Mouse (Mus musculus) E14TG2a.4 (cell line): ENCODE data around the gene Stmnd1.

ENCODE experiments used
- CTCF ChIP-seq: conservative IDR thresholded peaks from 2 replicates; pipeline ENCODE4 v1.5.1; 2014; ENCODE audit warnings: low read length
- NANOG ChIP-seq: IDR thresholded peaks from 2 replicates; pipeline ENCODE4 v1.6.1; 2014; ENCODE audit warnings: borderline replicate concordance, low read length, mixed read lengths

DNA sequence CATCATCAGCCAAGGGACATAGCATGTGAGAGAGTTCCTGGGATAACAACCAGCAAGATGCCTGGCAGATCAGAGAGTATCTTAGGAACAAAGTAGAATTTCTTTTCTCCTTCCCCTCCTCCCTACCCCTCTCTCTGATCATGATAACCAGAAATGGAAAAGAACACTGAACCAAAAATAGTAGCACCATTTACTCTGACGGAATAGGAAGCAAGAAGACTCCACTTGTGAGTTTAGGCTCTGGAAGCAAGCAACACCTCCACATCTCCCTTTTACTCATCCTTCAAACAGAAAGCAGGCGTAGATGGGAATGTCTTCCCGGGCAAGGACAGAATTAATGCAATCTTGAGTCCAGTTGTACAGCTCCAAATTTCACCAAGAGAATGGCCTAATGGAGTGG, 19.8 kb upstream of the Stmnd1 start:
- no peak for TF ChIP-seq CTCF
- TF ChIP-seq NANOG = no peak
